Mouse (Mus musculus): ENCODE measurements around the gene Ccn6. TPM values are rescaled to one million over a fixed set of nuclear protein-coding genes. Genes with fewer than 3 reads are reported as not detected.
"Not testable (repeated sequence)": the region's sequence is repeated elsewhere in the genome, so short reads cannot be mapped to it uniquely, and the experiment has no call there.

Gene Ccn6
- total RNA-seq (2015) (not detected in 2 replicates), total RNA-seq (2017) (not detected in 2 replicates)

DNA sequence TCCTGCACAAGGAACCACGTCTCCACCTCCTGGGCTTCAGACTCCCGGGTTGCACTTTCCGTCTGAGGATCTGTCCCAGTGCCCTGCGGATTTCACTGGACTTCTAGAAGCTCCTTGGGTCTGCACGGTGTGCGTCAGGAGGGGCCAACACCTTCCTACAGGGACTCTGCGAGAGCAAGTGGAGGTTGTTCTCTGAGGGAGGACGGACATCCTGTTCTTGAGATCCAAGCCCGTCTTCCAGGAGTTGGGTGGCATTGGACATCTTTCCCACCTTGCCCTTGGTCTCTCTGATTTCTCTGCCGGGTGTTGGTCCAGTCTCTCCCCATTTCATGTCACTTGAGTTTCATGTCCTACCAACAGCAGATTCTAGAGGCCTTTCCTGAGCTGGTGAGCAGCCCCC, at the start of gene Ccn6:
Gene Ccn6, minus strand, starts transcription at position 101 of the 400 bp plus-strand sequence.
- ATAC-seq (replicated peaks; ENCODE audit: poor library complexity) = no peak

DNA sequence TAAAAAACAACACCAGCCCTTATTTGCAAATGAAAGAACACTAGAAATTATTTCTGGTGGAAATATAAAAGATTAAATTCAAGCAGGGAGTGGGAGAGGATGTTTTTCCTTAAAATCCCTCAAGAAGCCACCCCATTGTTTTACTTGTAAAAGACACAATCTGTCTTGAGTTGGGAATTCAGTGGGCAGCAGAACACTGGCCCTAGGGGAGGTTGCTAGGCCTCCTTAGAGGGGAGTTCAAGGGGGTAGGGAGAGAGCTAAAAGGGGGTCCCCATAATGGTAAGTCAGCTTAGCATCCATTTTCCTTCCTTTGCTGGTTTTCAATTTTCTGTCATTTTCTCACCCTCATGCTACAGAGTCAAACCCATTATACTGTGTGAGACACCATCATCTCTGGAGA, 46.4 kb upstream of the Ccn6 start:
- ATAC-seq (replicated peaks; ENCODE audit: poor library complexity) = no peak

DNA sequence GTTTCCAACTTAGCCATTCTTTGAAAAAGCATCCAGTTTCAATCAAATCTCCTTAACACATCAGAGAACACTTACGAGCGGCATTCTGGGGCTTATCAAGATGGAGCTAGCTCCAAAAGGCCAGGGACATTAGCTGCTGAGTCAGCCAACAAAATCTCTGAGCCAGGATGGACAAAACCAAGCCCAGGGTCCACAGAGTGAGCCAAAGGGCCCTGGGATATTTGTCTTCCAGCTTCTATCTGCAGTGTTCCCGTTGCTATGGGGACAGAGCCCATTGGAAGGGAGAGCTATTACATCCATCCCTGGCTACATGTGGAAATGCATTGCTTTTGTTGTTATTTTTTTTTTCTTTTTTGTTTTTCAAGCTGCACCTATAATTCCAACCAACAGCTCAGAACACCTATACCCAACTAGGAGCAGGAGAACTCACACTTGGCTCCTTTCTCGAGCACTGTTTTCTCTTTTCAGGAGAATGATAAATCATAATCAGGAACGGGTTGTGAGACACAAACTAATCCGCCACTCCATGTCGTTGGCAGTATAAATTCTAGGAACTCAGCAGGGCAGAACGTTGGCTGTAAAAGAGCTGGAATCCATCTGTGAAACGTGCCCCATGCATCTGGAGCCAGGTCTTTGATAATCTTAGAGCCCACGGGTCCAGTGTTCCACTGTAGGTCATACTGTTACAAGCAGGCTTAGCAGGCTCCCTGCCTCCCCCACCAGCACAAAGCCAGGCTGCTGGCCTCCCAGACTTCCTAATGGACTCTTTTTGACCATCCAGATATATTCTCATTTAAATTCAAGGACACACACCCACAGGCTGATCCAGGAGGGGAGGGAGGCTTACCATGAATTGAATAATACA, 45.8 kb upstream of the Ccn6 start:
- no peak for ATAC-seq (replicated peaks; ENCODE audit: poor library complexity)

DNA sequence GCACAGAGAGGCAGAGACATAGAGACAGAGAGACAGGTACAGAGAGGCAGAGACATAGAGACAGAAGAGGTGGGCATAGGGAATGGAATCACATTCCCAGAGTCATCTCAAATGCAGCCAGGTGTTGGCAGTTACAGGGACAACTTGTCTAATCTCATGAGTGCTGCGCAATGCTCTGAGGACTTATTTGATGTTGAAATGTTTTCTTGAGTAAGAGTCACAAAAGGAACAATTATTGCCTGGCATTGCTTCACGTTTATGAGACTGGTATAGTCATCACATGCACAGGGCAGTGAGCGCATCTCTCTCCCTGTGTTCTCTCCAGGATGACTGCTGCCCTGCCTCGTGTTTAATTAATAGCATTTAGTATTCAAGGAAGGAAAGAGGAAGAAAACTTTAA, 45.1 kb upstream of the Ccn6 start:
- ATAC-seq (replicated peaks; ENCODE audit: poor library complexity) = peak; percentile 97

DNA sequence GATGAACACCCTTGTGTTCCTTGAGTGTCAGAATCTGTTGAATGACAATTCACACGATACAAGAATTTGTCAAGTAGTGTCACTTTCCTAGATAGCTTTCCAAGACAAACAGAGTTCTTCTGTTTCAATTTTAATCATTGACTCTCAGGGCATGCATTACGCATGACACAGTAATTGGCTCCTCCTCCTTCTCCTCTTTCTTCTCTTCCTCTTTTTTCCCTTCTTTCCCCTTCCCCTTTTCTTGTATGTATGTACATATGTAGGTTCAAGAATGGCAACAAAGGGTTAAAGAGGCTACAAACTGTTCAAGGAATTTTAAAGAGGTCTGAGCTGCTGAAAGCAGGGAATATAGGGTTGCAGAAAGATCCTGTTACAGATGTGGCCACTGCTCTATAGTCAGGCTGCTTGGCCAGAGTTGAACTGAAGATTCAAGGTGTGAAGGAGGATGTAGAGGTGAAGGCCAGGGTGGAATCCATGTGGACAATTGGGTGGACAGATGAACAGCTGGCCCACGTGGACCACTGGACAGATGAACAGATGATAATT, 43.8 kb upstream of the Ccn6 start:
- ATAC-seq (replicated peaks; ENCODE audit: poor library complexity) = peak; percentile 55

DNA sequence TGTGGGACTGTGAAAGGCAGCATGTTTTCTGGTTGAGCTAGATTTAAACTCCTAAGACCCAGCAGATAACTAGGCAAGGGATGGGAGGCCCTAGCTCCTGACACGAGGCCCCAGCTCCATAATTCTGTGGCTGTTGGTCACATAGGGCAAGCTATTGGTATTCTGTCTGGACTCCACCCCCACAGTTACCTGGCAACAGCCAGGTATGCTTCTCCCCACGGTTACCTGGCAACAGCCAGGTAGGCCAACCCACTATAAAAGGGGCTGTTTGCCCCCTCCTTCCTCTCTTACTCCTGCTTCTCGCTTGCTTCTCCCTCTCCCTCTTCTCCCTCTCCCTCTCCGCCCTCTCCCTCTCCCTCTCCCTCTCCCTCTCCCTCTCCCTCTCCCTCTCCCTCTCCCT, 38.9 kb upstream of the Ccn6 start:
- no peak for ATAC-seq (replicated peaks; ENCODE audit: poor library complexity)

DNA sequence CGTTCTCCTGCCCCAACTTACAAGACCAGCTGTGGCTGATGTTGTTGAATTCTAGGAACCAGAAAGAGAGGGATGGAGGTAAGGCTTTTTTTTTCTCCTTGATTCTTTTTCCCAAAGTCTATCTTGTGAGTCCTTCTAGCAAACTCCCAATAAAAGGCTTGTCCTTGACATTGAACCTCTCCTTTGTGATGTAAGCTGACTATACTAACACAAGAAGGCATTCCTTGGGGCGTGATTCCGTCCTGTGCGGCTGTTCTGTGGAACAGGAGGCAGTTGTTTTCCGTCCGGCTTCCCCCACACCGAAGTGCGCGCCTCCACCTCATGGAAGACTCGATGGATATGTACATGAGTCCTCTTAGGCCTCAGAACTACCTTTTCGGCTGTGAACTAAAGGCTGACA, 34.6 kb upstream of the Ccn6 start:
- ATAC-seq (replicated peaks; ENCODE audit: poor library complexity) = not testable (repeated sequence)

DNA sequence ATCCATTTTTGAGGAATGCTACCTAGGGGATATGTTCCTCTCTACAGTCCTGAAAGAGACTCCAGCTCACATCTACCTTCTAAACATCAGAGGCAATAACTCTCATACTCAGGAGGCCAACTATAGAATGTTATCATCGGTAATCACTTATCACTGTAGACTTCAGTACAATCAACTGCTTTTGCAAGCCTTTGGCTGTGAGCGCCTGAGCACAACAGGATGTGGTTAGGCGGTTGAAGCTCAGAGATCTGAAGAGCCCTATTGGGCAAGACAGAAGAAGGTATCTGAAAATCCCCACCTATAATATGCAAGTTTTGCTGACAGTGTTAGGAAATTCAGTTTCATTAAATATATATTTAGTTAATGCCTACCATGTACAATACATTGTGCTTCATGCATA, 29.1 kb upstream of the Ccn6 start:
- ATAC-seq (replicated peaks; ENCODE audit: poor library complexity) = peak; percentile 95

DNA sequence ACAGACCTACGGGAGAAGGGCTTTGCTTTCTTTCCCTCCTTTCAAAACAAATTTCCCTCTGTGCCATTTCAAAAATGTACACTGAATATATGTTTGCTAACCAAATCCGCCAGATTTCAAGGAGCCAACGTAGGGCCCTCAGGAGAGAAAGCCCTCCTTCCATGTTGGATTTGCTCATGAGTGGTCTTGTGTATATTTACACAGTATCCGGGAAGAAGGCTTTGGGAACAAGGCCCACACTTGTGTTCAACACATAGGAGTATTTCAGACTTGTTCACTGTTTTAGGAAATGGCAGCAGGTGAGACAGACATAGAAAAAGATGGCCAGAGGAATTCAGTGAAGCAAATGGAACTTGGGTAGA, 21.9 kb upstream of the Ccn6 start:
- no peak for ATAC-seq (replicated peaks; ENCODE audit: poor library complexity)

DNA sequence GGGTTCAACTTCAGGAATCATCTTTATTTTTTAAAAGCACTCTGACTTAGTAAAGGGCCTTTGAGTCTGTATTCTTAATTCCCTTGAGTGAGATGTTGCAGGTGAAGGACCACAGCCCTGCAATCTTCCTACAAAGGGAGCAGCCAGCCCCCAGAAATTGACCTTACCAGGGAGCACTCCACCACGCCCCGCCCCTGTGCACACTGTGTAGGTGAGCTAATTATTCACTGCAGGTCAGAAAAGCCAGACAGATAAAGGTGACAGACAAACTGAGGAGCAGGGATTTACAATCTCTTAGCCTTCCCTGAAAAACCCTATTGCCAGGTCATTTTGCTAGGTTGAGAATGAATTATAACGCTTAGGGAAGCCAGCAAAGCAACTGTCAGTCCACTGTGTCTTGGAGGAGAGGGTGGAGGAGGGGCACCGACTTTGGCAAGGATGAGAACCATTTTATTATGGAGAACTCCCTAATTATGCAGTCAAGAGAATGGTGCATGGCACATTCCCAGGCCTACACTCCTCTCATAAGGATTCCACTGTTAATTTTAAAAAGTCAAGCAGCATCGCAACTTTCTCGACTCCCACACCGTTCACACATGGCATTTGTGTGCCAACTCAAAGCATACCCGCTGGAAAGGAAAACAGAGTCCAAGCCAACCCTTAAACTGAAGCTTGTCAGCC, 21.4 kb upstream of the Ccn6 start:
- no peak for ATAC-seq (replicated peaks; ENCODE audit: poor library complexity)

DNA sequence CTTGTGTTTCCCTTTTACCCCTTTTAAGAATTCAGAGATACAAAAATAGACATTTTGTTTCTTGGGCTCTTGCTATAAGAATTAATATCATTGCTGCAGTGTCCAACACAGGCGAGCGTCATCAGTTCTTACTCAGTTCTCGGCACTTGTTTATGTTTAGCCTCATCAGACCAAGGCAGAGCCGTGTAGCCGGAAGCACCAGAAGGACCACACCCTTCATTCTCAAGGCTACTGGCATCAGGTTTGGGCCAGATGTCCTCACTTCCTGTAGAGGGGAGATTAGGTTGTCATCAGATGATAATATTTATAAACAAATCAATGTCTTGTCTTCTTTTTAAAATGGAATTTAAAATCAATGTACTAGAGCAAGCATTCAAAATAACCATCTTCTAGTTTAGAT, 13.4 kb upstream of the Ccn6 start:
- ATAC-seq (replicated peaks; ENCODE audit: poor library complexity) = no peak

DNA sequence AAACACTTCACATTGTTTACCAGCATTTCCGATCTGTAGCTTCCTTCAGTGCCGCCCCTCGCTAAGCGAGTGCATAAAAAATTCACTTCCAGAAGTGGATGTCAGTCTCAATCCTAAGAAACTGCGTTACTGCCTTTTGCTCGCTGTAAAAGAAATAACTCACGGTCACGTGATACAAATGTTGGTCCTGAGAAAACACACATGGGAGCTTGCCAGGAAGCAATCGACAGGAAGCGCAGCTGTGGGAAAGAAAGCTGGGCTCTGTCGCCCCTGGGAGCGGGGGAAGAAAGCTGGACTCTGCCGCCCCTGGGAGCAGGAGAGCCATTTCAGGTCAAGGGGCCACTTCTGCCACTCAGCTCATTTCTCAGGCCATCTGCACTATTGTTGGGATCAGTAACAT, 9.5 kb upstream of the Ccn6 start:
- no peak for ATAC-seq (replicated peaks; ENCODE audit: poor library complexity)

DNA sequence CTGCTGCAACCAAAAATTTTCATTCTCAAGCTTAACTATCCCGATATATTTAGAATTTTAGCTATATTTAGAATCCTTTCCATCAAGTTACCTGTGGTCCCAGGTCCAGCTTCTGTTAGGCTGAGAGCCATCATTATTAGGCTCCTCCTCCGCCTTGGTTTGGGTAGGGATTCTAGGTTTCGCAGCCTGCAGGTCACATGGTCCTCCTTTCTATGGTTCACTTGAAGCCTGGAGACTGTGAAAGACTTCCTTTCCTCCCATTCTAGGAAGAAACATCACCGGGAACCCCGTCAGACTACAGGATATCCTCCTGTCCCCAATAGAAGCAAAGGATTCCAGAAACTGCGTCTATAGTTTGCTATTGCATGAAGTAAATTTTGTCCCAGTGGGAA, 8.9 kb upstream of the Ccn6 start:
- ATAC-seq (replicated peaks; ENCODE audit: poor library complexity) = no peak

DNA sequence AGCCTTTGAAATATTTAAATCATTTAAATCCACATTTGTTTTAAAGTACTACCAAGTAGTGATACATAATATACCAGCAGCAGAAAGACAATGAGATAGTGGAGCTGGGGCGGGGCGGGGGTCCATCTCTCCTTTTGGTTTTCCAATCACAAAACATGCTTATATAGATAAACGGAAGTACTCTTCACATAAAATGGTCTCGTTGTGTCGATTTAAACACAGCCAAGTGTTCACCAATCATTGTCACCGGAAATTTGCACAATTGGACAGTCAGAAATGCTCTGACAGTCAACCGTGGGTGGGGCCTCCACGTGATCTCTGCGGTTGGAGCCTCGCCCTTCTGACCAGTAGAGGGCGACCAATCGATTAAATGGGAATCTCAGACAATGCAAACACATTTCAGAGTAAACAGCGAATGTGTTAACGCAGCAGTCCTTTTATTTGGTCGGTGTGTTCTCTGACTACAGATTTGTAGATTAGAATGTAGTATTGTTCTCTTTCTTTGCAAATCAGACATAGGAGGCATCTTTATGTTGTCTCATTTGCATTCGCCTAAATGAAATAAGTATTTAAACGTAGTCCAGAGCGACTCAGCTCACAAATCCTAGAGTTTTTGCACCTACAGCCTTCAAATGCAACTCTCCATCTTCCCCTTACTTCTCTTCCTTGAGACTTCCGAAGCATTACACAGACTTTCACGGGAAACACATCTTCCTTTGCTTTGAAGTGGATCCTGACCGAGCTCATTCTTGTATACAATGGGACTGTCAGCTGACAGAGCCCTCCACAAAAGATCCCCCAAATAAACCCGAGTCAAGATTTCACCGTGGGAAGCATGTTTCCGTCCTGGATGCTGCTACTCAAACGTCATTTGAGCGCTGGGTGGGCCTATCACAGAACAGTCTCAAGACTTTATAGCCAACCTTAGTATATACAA, 8.3 kb upstream of the Ccn6 start:
- peak; percentile 79 for ATAC-seq (replicated peaks; ENCODE audit: poor library complexity)

DNA sequence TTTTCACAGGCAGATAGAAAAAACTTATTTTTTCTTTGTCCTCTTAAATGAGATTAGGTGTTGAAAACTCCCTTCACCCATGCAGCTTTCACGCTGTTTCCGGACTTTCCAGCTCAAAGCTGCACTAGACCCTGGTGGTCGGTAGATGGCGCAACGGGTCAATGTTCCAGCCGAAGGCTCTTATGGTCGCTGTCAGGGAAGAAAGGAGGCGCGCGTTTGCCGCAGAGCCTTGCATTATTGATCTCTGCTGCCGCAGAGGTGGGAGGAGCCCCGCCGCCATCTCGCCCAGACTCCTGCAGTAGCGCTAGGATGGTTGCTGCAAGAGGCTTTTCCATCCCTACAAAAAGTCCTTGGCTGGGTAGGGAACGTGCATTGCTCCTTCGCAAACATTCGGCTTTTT, 7.5 kb upstream of the Ccn6 start:
- ATAC-seq (replicated peaks; ENCODE audit: poor library complexity) = peak; percentile 88

DNA sequence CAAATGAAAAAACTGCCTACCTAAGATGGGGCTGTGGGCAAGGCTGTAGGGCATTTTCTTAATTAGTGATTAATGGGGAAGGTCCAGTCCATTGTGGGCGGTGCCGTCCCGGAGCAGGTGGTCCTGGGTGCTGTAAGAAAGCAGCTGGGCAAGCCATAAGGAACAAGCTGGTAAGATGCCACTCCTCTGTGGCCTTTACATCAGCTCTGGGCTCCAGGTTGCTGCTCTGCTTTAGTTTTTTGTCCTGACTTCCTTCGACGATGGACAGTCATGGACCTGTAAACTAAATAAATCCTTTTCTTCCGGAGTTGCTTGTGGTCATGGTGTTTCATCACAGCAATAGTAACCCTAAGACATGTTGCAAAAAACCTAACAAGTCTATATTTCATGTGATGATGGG, 7.1 kb upstream of the Ccn6 start:
- peak; percentile 8; the same call in 1 of the 2 replicates for ATAC-seq (replicated peaks; ENCODE audit: poor library complexity)

DNA sequence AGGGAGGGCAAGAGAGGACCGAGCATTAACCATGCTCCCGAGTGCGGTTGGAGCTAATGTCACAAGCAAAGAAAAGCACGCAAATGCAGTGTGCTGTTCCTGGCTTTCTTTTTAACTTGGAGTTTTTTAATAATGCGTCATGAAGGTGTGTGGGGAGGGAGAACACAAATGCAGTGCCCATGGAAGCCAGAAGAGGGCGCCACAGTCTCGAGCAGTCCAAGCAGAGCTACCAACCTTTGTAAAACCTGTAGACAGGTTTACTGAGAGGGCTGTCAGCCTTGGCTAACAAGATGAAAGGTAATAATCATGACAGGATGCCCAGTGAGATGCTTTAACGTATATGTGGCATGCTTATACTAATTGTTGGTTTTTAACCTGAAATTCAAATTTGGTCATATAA, 6.6 kb upstream of the Ccn6 start:
- peak; percentile 47 for ATAC-seq (replicated peaks; ENCODE audit: poor library complexity)

DNA sequence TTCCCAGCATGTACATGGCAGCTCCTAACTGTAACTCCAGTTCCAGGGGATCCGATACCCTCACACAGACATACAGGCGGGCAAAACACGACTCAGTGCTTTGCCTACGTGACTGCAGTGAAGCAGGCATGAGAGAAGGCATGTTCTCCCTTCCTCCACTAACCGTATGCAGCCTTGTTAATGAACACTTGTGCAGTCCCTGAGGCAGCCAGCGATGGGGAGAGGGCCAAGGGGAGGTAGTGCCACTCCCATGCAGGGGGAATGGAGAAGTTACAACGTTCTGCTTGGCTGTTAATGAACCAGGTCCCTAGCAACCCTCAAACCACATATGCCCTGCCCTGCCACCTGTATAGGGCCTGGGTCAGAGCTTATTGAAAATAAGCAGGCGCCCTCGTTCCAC, 6.0 kb upstream of the Ccn6 start:
- ATAC-seq (replicated peaks; ENCODE audit: poor library complexity) = no peak

DNA sequence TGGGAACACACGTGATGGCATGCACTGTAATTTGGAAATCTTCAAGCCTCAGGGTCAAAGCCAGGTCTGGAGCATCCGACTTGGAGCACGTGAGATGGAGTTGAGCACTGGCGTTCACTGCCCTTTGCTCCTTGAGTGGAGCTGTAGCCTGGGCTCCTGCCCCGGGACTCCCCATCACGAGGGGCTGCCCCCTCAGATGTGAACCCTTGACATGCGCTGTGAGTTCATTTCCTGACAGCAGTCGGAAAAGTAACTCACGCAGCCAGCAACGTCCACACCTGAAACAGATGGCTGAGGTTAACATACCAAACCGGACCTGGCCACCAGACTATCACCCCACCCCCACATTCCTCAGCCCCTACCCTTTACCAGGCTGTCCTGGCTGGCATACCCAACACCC, 4.0 kb upstream of the Ccn6 start:
- ATAC-seq (replicated peaks; ENCODE audit: poor library complexity) = no peak

DNA sequence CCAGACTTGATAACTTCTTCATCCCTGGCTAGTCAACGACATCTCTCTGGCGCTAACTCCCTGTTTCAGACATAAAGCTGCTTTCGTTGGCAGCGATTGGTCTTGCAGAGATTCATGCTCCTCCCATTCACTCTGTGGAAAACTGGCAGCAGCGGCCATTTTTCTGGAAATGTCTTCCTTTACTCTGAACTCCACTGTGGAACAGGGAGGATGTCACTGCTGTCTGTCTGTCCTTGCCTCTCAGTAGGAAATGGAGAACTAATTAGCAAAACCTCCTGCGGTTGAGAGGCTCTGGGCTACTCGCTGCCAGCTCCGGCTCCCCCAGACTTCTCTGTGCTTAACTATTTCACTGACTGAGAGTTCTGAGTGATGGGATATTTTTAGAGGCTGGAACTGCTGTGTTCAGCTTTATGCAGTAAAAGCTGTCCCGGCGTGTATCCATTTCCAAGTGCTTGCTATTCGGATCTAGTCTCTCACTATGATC, 2.1 kb upstream of the Ccn6 start:
- peak; percentile 44 for ATAC-seq (replicated peaks; ENCODE audit: poor library complexity)
